ENCODE assay signal across 14 mouse cellular contexts in genomic region chr3:131207846-131208245, GRCm38 (mm10).
A peak's percentile ranks its signal among the peaks of the same experiment; 100 is the strongest.
DNase-seq lines count a peak whose midpoint lies in the region; ATAC-seq and TF ChIP-seq lines count a peak whose summit lies in the region.
"Had no signal": no experiment of that assay in that cellular context is flagged by ENCODE, and none has a peak within 500 bp of the region (broad histone marks: within the 10 kb centered on the region; RNA-seq: fewer than 3 reads in every experiment).

No protein-coding gene starts in this region.

- no peak for TF ChIP-seq EP300 in heart, postnatal 0 days (IDR thresholded peaks at IDR 0.05; ENCODE audit: low read depth)

- 0 out of 2 replicates have a peak, but pooled peaks cover 3% of the 10 kb centered on the region for H3K9me3 ChIP-seq in heart, postnatal 0 days (replicated peaks; ENCODE audit: control insufficient read depth, low read length)

- H3K4me1 ChIP-seq in heart, postnatal 0 days (ENCODE audit: control insufficient read depth, insufficient read depth): no peaks in the 10 kb centered on the region

- no peaks in the 10 kb centered on the region for H3K27me3 ChIP-seq in heart, postnatal 0 days (ENCODE audit: control insufficient read depth, insufficient read depth, low read length)
- H3K27me3 ChIP-seq: Patski had no signal

- no peak for TF ChIP-seq CTCF in heart, postnatal 0 days (IDR thresholded peaks at IDR 0.05; ENCODE audit: low read depth)
- TF ChIP-seq CTCF in brain, embryonic 14.5 days (IDR thresholded peaks at IDR 0.05; ENCODE audit: borderline replicate concordance, extremely low read depth, insufficient read depth, insufficient read length): peak; percentile 13; the same call in 1 of the 2 replicates

- peak; percentile 41; the same call in 1 of the 2 replicates for ATAC-seq in heart, postnatal 0 days (ENCODE audit: insufficient read depth, low read depth)
- peak; percentile 8 for ATAC-seq in CD4-positive, CD25-positive, alpha-beta regulatory T cell, adult 4 months
- ATAC-seq: Patski had no signal

- no peak for TF ChIP-seq POLR2A in brain, embryonic 14.5 days (IDR thresholded peaks at IDR 0.05; ENCODE audit: borderline replicate concordance, extremely low read depth, insufficient read depth, insufficient read length, poor library complexity, severe bottlenecking)

- no peak overlapping the region for H3K27ac ChIP-seq in heart, postnatal 0 days (ENCODE audit: low read depth)

- 44% methylated on average over 5 of the region's 5 CpGs for WGBS in heart, postnatal 0 days

- intact Hi-C loops in left cerebral cortex, postnatal 36 days (cut with DNase I): no loop called here

- no peak overlapping the region for H3K4me2 ChIP-seq in heart, postnatal 0 days (ENCODE audit: low read depth, low read length)

- DNase-seq in heart, postnatal 0 days (ENCODE audit: low spot score): peak; percentile 11
- DNase-seq in heart, postnatal 4 days: no peak
- DNase-seq in brain, embryonic 14.5 days (ENCODE audit: low read depth): no peak
- DNase-seq in thymus, postnatal 10 days (ENCODE audit: low spot score in 2 of 2): peak; percentile 22 to 37
- no peak for DNase-seq in left cerebral cortex, postnatal 36 days (ENCODE audit: low spot score in 2 of 2)
- DNase-seq in embryo, embryonic 10 days (ENCODE audit: low spot score): no peak
- DNase-seq: cerebellum, adult 9-10 months; embryo, embryonic 11 days; kidney, adult 2 months; lung, adult 2 months; right cerebral cortex, postnatal 25 days had no signal

- no peak overlapping the region for H3K4me3 ChIP-seq in heart, postnatal 0 days (ENCODE audit: low read depth, low read length)
- H3K4me3 ChIP-seq: myocyte had no signal

- no peak overlapping the region for H3K9ac ChIP-seq in heart, postnatal 0 days (replicated peaks; ENCODE audit: low read depth, low read length)

- no peaks in the 10 kb centered on the region for H3K36me3 ChIP-seq in heart, postnatal 0 days (replicated peaks; ENCODE audit: control insufficient read depth, insufficient read depth, low read length)

Comparison
In these comparisons a context has a peak if more than half of its experiments do, and no peak if none do; other contexts are left out.
1. DNase-seq: peak in heart, postnatal 0 days (single experiment) and thymus, postnatal 10 days (2 of 2); none in heart, postnatal 4 days (single experiment), brain, embryonic 14.5 days (single experiment), left cerebral cortex, postnatal 36 days (0 of 2) and embryo, embryonic 10 days (single experiment).